Mouse (Mus musculus) midbrain, embryonic 14.5 days (tissue): ENCODE results near the gene Cntn5. TPM values are rescaled to one million over a fixed set of nuclear protein-coding genes. Genes with fewer than 3 reads are reported as not detected.

Experiments used
- ATAC-seq: fragments of 200-750 bp; cut with Nextera tagmentation; 2 replicates; pipeline ENCODE4 v1.8.0; 2017; ENCODE audit warnings: moderate number of reproducible peaks, moderate library complexity; ENCODE audit not compliant: low FRiP score, low TSS enrichment
- DNase-seq: peaks from one replicate; pipeline ENCODE4 v3.0.0-alpha.2; 2015
- H3K27ac ChIP-seq: fragments of 300-500 bp; sonication (generic); replicated peaks from 2 replicates; pipeline ENCODE4 v1.5.1; 2014; ENCODE audit warnings: mild to moderate bottlenecking, low read depth, low read length, moderate library complexity
- H3K27me3 ChIP-seq: fragments of 300-500 bp; sonication (generic); 2 replicates; pipeline ENCODE4 v1.6.1; 2014; ENCODE audit warnings: low read length, control low read depth, mixed read lengths; ENCODE audit not compliant: control insufficient read depth, insufficient read depth
- H3K36me3 ChIP-seq: fragments of 300-500 bp; sonication (generic); 2 replicates; pipeline ENCODE4 v1.6.1; 2014; ENCODE audit warnings: low read length, control low read depth; ENCODE audit not compliant: control insufficient read depth, insufficient read depth
- H3K4me1 ChIP-seq: fragments of 300-500 bp; sonication (generic); 2 replicates; pipeline ENCODE4 v1.6.1; 2014; ENCODE audit warnings: mild to moderate bottlenecking, antibody characterized with exemption, low read length, control low read depth; ENCODE audit not compliant: control insufficient read depth, insufficient read depth
- H3K4me2 ChIP-seq: fragments of 300-500 bp; sonication (generic); 2 replicates; pipeline ENCODE4 v1.6.1; 2014; ENCODE audit warnings: mild to moderate bottlenecking, low read length, moderate library complexity
- H3K4me3 ChIP-seq: fragments of 300-500 bp; sonication (generic); replicated peaks from 2 replicates; pipeline ENCODE4 v1.5.1; 2014; ENCODE audit warnings: low read depth, low read length
- H3K9ac ChIP-seq: fragments of 300-500 bp; sonication (generic); replicated peaks from 2 replicates; pipeline ENCODE4 v1.6.1; 2014; ENCODE audit warnings: mild to moderate bottlenecking, low read length, moderate library complexity
- H3K9me3 ChIP-seq: fragments of 300-500 bp; sonication (generic); 2 replicates; pipeline ENCODE4 v1.6.1; 2016; ENCODE audit warnings: low read length, control low read depth, mixed read lengths; ENCODE audit not compliant: control insufficient read depth
- WGBS: fragments of 180-500 bp; shearing (Covaris S2); extraction: QIAGEN DNeasy Blood & Tissue Kit; methylation state at CpG from one replicate; pipeline ENCODE4 v1.1.7; 2014; 5-methylcytosine and 5-hydroxymethylcytosine counted together
- polyA plus RNA-seq: library from polyadenylated mRNA; unstranded; fragments of >200 nt; fragmentation: Nextera tagmentation; extraction: Ambion mirVana; gene quantifications from 2 replicates; pipeline ENCODE4 v1.2.1, GENCODE M21; 2014

Gene Cntn5
- polyA plus RNA-seq, 1 experiment from 2014 or later = 13.1 TPM

- H3K27me3 ChIP-seq = no peaks in the 10 kb centered on the region
- no peak overlapping the region for H3K27ac ChIP-seq
- 0 out of 2 replicates have a peak, but pooled peaks cover 3% of the 10 kb centered on the region for H3K4me1 ChIP-seq
- peak; percentile 76 for DNase-seq
- H3K9ac ChIP-seq = no peak overlapping the region
- ATAC-seq = peak; percentile 46; the same call in 1 of the 2 replicates
- H3K4me3 ChIP-seq = no peak overlapping the region
- no peak overlapping the region for H3K4me2 ChIP-seq
- H3K36me3 ChIP-seq = no peaks in the 10 kb centered on the region
- no peaks in the 10 kb centered on the region for H3K9me3 ChIP-seq
These were observed 457.2 kb downstream of the Cntn5 start for GRCm38 (mm10) chr9:10447220-10447837.

GRCm38 (mm10) chr9:10412075-10412474 lies 492.5 kb downstream of the Cntn5 start:
- H3K4me2 ChIP-seq = no peak overlapping the region

DNA sequence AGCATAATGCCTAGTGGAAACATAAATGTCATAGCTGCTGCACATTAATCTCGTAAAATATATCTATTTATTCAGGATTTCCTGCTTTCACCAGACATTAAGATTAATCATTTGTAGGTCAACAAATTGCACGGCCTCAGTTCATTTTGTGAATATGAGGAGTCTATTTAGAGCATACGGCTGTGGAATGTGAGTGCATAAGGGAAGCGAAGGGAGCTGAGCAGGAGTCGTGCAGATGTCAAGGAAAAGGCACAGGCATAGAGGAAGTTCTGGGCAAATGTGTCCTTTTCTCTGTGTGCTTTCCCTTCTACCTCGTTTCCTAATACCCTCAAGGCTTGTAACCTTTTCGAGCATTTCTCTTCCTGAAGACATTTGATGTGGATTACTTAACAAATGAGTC lies 504.5 kb downstream of the Cntn5 start:
- Histone ChIP-seq H3K36me3 (no peaks in the 10 kb centered on the region), H3K27me3 (no peaks in the 10 kb centered on the region), H3K9ac (no peak overlapping the region), H3K9me3 (no peaks in the 10 kb centered on the region), H3K4me2 (no peak overlapping the region), H3K4me3 (no peak overlapping the region), H3K4me1 (no peaks in the 10 kb centered on the region), H3K27ac (no peak overlapping the region)
- 76% methylated on average over 7 of the region's 7 CpGs for WGBS
- no peak for ATAC-seq
- DNase-seq = peak; percentile 2

More at GRCm38 (mm10) chr9:10412075-10412474, 492.5 kb downstream of the Cntn5 start:
- no peaks in the 10 kb centered on the region for H3K36me3 ChIP-seq
- ATAC-seq (no peak), DNase-seq (no peak)
- no peaks in the 10 kb centered on the region for H3K9me3 ChIP-seq
- H3K4me3 ChIP-seq = no peak overlapping the region
- no peak overlapping the region for H3K9ac ChIP-seq
- H3K27ac ChIP-seq = no peak overlapping the region
- H3K27me3 ChIP-seq = no peaks in the 10 kb centered on the region
- no peaks in the 10 kb centered on the region for H3K4me1 ChIP-seq

GRCm38 (mm10) chr9:10389863-10390262 lies 514.7 kb downstream of the Cntn5 start:
- Histone ChIP-seq H3K27me3 (no peaks in the 10 kb centered on the region), H3K4me1 (no peaks in the 10 kb centered on the region), H3K4me2 (no peak overlapping the region), H3K36me3 (no peaks in the 10 kb centered on the region), H3K27ac (no peak overlapping the region), H3K9me3 (no peaks in the 10 kb centered on the region), H3K9ac (no peak overlapping the region), H3K4me3 (no peak overlapping the region)
- DNase-seq = no peak
- WGBS = 89% methylated on average over 2 of the region's 2 CpGs
- ATAC-seq = no peak

DNA sequence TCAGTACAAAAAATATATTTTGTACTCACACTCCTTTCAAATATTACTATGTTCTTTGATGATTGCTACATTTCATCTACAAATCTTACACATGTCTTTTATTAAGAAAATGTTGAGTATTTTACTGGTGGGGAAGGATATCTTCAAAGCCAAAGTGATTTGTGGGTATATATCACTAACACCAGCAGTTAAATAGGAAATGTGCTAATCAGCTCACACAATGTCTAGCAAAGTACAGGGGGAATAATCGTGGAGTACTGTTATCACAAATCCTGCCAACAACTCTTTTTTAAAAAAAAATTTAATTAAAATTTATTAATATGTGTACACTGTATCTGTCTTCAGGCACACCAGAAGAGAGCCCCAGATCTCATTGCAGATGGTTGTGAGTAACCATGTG lies 520.1 kb downstream of the Cntn5 start:
- no peaks in the 10 kb centered on the region for H3K4me1 ChIP-seq
- H3K27me3 ChIP-seq = no peaks in the 10 kb centered on the region
- no peak for ATAC-seq
- WGBS = 79% methylated on average over 1 of the region's 1 CpGs
- no peak overlapping the region for H3K4me3 ChIP-seq
- H3K4me2 ChIP-seq = no peak overlapping the region
- no peaks in the 10 kb centered on the region for H3K9me3 ChIP-seq
- H3K9ac ChIP-seq = no peak overlapping the region
- DNase-seq = no peak
- no peaks in the 10 kb centered on the region for H3K36me3 ChIP-seq
- H3K27ac ChIP-seq = no peak overlapping the region

GRCm38 (mm10) chr9:10383140-10383539 lies 521.4 kb downstream of the Cntn5 start:
- no peaks in the 10 kb centered on the region for H3K9me3 ChIP-seq
- DNase-seq (no peak), ATAC-seq (no peak)
- no peak overlapping the region for H3K27ac ChIP-seq
- H3K27me3 ChIP-seq = no peaks in the 10 kb centered on the region
- H3K4me2 ChIP-seq = no peak overlapping the region
- no peaks in the 10 kb centered on the region for H3K36me3 ChIP-seq
- no peak overlapping the region for H3K4me3 ChIP-seq
- H3K4me1 ChIP-seq = no peaks in the 10 kb centered on the region
- H3K9ac ChIP-seq = no peak overlapping the region

- Histone ChIP-seq H3K4me1 (no peaks in the 10 kb centered on the region), H3K36me3 (no peaks in the 10 kb centered on the region), H3K27ac (no peak overlapping the region), H3K9me3 (no peaks in the 10 kb centered on the region), H3K4me3 (no peak overlapping the region), H3K27me3 (no peaks in the 10 kb centered on the region), H3K4me2 (no peak overlapping the region), H3K9ac (no peak overlapping the region)
- DNase-seq = no peak
- WGBS = 92% methylated on average over 4 of the region's 4 CpGs
- ATAC-seq = no peak
These were observed 522.9 kb downstream of the Cntn5 start for GRCm38 (mm10) chr9:10381701-10382100.

GRCm38 (mm10) chr9:10376261-10376660 lies 528.3 kb downstream of the Cntn5 start:
- Histone ChIP-seq H3K9ac (no peak overlapping the region), H3K36me3 (no peaks in the 10 kb centered on the region), H3K4me2 (no peak overlapping the region), H3K27me3 (no peaks in the 10 kb centered on the region), H3K9me3 (no peaks in the 10 kb centered on the region), H3K27ac (no peak overlapping the region), H3K4me3 (no peak overlapping the region), H3K4me1 (no peaks in the 10 kb centered on the region)
- DNase-seq (peak; percentile 15), ATAC-seq (no peak)

GRCm38 (mm10) chr9:10368971-10369370 lies 535.6 kb downstream of the Cntn5 start:
- no peak overlapping the region for H3K4me3 ChIP-seq
- no peaks in the 10 kb centered on the region for H3K27me3 ChIP-seq
- H3K9me3 ChIP-seq = no peaks in the 10 kb centered on the region
- H3K9ac ChIP-seq = no peak overlapping the region
- DNase-seq = no peak
- H3K27ac ChIP-seq = no peak overlapping the region
- ATAC-seq = no peak
- 85% methylated on average over 5 of the region's 5 CpGs for WGBS
- no peaks in the 10 kb centered on the region for H3K4me1 ChIP-seq
- H3K4me2 ChIP-seq = no peak overlapping the region
- no peaks in the 10 kb centered on the region for H3K36me3 ChIP-seq
